Mouse (Mus musculus) cerebellum, adult 9-10 months (tissue): ENCODE data around the gene Abca14.

Source experiments
- DNase-seq: peaks from one replicate; pipeline ENCODE4 v3.0.0; 2022

Abca14 gene

DNA sequence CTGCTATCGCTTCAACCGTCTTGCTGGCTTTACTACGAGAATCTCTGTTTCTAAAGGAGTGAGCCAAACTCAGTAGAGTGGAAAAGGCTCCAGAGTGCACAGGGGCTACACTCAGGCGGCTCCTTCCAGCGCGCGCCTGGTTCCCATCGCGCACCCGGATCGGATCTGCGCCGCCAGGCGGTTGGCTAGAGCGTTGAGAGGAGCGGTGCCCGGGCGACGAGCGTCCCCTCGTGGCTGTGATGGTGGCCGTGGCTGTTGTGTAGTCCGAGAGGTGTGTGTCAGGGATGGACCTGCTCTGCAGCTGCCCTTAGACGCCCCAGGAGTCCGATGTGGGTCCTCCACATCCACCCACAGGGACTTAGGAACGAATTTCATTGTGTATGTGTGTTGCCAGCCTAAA lies at the start of gene Abca14:
Gene Abca14, plus strand, starts transcription at position 173 of the 400 bp plus-strand sequence.
- peak; percentile 77 for DNase-seq

DNA sequence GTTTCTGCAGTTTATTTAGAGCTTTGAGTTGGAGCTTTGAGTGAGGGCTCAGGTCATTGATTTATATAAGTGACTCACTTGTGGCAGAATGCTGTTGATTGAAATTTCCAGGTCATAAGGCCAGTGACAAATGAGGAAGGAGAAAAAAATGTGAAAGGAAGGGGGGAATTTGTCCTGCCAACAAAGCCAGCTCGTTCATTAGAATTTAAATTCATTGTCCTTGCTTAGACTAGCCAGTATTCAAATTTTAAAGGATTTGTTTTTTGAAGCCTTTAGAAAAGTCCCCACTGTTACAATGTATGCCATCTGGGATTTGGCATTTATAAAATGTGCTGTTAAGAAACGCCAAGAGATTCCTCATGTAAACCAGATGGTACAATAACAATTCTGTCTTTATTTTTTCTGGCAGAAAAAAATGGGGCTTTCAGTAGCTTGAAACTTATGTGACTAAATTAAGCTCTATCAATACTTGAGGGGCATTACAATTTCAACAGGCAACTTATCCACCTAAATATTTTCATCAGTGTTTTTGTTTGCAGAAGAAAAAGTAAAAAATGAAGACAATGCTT lies 46.8 kb upstream of the Abca14 start:
- peak; percentile 62 for DNase-seq

DNA sequence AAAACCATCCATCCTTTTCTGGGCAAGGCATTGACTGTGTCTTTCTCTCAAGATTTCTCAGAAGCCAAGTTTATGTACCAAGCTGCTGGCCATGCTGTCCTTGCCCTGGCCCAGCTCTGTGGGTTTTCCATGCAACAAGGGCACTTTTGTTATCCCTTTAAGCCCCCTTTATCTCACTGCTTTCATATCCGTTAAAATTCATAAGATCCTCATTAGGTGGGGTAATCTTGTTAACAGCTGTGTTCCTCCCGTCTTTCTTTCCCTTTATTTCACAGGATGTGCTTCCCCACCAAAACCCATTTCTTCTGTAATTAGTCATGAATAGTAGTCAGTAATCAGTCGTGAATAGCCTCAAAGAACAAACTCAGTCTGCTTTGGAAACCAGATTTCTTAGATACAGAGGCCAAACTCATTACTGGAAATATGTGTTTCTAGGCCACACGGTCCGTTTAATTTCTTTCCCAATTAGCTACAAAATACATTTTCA lies 46.1 kb upstream of the Abca14 start:
- no peak for DNase-seq

DNA sequence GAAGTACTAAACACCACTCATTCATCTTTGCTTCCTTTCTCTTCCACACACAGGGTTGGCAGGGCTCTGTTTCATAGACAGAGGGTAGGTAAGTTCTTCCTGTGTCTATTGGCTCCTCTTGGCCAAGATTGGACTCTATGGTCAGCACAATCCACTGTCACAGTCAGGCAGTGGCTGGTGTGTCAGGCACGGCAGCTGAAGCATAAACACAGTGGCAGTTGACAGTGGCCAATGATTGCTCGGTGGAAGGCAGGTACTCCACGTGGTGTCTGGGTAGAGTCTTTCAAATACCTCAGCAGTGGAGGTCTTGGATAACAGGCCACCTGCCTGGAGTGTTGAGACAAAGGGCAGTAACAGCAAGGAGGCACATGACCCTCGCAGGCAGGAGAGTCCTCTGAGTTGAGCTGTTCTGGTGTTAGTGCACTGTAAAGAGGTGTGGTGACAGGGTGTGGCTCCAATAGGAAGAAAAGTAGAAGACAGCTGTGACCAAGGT lies 45.6 kb upstream of the Abca14 start:
- no peak for DNase-seq

DNA sequence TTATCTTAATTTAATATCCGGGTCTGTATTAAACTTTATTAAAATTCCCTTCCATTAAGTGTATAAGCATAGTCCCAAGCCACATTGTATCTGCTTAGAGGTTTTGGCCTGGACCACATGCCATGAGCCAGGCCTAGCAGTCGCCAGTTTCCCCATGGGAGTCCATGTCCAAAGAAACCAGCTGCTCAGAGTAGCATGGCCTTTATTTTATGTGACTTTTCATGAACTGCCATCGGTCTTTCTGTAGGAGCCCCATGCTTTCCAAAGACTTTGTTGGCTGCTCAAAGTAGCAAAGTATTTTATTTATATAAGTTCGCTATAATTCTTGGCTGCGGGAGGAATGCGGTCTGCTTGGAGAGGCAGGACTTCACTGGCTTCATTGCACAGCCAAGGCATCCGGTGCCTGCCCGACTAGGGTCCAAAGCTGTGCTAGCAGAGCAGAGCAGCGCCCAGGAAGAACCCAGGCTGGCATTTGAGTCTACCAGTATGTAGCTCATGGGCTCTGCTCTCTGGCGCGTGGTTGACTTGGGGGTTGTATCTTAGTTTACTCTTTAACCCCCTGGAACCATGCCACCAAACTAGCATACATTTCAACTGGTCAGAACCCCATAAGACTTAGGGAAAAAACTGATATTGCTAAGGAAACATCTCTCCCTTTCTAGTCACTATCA lies 40.0 kb upstream of the Abca14 start:
- DNase-seq, result no peak

DNA sequence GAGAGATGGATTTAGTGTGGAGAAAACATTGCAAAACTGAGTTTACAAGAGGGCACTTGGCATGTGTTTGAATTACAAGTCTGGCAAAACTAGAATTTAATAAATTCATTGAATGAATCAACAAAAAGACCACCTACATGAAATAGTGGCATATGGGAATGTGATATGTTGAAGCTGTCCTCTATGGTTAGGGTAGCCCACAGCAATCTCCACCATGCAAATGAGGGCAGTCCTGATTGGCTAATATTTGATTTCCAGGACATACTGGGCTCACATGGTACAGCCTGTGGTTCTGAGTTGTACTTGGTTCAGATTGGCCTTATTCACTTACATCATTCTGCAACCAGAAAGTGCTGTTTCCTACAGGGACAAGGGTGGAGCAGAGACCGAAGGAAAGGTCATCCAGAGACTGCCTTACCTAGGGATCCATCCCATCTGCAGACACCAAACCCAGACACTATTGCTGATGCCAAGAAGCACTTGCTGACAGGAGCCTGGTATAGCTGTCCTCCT lies 31.5 kb upstream of the Abca14 start:
- DNase-seq, result no peak

DNA sequence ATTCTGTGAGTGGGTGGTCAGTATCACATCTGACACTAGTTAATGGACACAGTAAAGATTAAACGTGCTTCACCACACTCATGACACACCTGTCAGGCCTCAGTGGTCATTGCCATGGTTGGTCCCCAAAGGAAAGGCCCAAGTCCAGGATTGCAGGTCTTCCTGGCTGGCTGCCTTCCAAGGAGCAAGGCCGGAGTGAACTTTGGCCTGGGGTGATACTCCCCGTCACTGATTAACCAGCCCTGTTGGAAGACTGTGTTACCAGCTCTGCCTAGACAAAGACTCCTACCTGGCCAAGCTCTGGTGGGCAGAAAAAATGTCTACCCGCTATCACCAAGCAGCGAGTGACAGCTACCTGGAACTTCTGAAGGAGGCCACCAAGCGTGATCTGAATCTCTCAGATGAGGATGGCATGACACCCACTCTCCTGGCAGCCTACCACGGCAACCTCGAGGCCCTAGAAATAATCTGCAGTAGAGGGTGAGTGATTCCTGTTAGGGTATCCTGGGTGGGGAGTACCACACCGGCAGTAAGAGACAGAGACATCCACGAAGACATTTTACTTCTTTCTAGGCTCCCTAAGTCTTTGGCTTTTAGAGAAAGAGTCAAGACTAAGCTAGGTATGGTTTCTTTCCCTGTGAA lies 30.0 kb upstream of the Abca14 start, which contains the start of gene Anks4b:
Gene Anks4b, plus strand, starts transcription at position 256 of the 642 bp plus-strand sequence.
- no peak for DNase-seq

DNA sequence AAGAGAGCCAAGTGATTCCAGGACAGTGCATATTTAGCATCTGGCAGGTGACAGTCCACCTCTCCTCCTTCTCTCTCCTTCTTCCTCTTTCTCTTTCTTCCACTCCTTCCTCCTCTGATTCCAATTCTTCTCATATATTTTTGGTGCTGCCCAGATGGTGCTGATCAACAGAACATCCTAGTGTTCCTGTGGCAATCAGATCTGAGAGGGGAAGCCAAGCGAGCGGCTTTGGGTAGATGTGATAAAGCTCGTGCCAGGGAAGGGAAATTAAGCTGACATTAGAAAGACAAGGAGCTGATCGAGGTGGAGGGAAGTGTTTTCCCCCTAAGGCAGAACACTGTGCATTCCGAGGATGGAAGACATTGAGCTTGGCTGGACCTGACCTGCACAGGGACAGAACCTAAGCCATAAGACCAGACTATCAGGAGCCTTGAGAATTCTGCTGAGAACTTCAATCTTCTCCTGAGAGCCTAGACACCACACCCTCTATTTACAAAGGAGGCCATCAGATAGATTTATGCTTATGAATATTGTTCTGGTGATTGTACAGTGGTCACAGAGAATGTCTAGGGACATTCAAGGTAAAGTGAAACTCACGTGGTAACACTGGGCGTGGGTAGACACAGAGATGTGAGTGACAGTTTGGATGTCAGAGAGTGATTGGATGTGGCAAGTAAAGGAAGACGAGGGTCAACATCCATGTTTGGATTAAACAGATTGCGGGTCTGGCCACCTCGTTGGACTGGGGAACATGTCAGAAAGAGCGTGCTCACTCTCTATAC lies 28.8 kb upstream of the Abca14 start:
- DNase-seq, result no peak

DNA sequence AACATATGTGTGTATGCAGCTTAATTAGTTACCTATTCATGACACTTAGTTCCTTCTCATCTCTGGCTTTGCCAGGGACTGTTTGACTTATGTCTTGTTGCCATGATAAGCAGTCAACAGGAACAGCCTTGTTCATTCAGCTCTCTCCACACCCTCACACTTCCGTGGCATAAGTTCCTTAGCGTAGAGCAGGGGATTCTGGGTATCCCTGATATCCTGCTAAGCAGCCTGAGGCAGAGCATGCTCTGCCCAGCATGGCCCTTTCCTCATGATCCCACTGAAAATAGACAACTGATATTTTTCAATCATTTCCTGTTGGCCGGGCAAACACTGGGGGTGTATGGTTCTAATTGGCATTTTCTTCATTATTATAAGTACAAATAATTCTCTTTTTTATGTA lies 26.1 kb upstream of the Abca14 start:
- DNase-seq, result no peak

DNA sequence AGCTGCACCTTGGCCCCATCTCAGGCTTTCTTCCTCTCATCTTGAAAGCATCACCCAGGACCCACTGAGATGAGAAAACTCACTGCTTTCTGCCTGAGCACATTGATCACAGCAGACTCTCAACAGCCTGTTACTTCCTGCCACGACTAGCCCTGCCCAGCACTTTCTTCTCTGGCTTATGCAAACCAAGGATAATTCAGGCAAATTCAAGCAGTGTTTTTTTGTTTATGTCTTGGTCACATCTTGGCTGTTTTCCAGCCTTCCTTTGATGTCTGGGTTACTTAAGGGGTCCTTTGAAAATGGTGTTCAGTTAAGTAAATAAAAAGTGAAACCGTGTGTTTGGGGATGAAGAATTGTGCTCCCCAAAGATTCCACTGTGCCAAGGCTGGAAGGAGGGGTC lies 24.8 kb upstream of the Abca14 start:
- DNase-seq, result no peak

DNA sequence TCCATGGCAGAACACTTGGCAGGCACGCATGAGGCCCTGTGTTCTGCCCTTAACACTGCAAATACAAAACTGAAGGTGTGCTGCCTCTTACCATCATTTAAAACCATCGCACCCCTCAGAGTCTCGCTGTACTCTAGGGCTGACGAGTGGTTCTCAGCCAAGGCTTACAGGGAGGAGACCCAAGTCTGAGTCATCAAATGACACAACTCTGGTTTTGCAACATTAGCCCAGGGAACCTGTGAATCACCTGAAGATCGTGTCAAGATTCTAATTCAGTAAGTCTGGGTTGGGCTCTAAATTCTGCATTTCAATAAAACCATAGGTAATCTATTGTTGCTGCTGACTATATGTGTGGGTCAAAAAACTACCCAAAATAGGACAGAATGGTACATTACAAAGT lies 23.2 kb upstream of the Abca14 start:
- no peak for DNase-seq

DNA sequence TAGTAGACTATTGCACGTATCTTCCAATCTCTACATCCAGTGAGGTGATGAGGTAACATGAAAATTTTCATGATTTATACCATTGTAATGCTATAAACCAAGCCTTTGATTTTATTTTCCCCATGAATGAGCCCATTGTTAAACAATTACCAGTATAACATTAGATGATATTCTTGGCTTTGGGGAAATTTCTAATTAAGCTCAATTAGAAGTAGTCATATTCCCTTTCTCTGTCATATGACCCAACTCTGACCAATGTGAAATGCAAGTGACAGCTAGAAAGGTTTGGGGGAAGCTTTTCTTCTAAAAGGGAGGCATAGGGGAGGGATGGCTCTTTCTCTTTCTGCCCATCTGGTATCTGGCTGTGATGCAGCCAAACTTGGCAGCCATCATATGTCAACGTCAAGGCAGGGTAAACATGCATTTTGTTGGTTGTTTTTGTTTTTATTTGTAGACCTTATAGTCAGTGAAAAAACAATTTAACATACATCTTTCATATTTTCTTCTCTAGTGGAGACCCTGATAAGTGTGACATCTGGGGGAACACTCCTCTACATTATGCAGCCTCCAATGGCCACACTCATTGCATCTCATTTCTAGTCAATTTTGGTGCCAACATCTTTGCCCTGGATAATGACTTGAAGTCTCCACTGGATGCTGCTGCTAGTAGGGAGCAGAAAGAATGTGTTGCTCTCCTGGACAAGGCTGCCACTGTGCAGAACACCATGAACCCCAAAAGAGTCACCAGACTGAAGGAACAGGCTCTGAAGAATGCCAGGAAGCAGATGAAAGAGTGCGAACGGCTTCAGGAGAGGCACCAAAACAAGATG lies 22.1 kb upstream of the Abca14 start:
- DNase-seq, result no peak

DNA sequence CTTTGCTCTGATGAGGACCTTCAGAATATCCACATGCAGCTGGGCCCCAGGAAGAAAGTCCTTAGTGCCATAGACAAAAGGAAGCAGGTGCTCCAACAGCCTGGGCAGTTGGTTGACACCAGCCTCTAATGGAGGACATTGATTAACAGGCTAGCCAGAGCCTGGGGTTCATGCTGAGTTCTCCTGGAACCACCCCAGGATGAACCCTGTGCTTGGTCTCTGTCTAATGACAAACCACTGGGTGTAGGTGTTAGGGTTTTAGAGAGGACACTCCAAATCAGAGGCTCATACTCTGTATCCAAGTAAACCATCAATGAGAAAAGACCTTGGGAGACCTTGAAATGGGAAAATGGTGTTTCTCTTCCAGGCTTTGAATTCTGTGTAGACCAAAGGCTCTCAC lies 20.9 kb upstream of the Abca14 start:
- no peak for DNase-seq

DNA sequence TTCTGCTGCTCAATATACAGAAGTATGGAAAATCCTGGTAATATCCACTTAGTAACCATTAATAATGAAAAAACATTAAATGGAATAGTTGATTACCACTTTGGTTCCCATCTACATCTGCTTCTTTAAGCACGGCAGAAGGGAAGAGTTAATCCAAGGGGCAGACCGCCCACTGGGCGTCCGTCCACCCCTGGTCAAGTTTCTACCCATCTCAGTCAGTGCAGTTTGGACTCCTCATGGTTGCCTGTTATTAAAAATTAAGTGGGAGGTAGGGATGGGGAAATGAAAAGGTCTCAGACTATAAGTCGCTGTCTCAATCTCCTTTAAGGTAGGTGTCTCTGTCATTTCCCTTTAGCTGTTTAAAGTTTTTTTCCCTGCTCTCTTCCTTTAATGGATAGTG lies 14.8 kb upstream of the Abca14 start:
- no peak for DNase-seq

DNA sequence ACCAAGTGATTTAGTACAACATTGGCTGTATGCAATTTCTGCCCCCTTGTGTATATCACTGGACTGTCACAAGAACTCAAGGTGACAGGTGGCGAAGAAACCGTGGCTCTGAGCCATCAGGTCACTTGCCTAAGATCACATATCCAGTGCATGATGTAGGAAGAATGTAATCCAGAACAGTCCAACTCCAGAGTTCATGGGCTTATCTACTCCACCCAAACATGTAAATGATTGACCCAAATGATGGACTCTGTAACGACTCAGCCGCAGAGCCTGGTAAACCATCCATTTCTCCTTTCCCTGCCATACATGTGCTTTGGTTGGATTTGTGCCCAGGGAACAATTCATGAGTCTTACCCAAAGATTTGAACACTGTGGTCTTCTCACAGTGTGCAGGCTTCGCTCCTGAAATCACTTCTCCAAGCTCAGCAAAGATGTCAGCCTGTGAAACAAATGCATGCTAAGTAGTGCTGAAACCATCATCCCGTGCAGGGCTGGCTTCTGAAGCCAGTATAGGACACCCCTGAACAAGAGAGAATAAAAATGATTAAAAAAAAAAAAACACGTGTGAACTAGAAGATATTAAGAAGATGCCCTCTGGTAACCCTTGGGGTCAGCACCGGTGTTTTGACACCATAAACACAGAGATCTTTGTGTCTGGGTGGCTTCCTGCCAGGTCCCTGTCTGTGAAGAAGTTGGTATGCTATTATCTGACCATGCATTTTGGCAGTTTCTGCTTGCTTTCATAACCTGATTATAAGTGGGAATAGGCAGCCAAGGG lies 14.2 kb upstream of the Abca14 start:
- peak; percentile 49 for DNase-seq

DNA sequence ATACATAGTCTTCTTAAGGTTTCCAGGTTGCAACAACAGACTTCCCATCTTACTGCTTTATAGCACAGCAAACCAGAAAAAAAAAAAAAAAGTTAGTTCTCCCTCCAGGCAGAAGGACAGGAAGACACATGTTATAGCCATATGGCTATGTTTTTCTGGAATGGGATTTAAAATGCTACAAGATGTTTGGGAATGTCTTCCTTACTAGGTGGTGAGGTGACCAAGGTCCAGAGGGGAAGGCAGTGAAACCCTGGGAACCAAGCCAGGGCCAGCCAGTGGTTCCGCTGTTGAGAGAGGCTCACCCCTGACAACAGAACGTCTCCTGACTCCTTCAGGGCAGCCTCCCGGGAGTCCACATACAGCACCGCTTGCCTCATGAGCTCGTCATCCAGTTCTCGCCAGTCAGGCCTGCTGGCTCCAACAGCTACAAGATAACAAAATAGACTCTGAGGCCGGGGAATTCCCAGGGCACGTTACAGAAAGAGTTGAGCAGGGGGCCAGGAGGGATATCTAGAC lies 13.6 kb upstream of the Abca14 start:
- peak; percentile 53 for DNase-seq

DNA sequence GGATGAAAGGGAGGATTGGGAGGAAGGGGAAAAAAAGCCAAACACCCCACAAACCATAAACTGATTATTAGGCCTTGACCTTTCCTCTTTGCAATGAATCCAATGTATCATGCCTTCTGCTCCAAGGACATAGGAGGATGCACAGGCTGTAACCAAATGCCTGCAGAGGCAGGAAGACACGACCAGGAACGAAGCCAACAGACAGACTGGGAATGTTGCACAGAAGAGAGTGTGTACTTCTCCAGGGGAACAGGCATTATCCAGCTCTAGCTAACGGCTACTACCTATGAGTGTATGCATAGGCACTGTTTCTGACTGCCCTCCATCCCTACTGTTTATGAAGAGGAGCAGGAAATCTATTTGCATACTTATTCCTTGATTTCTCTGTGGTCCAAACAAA lies 11.6 kb upstream of the Abca14 start:
- DNase-seq, result no peak

DNA sequence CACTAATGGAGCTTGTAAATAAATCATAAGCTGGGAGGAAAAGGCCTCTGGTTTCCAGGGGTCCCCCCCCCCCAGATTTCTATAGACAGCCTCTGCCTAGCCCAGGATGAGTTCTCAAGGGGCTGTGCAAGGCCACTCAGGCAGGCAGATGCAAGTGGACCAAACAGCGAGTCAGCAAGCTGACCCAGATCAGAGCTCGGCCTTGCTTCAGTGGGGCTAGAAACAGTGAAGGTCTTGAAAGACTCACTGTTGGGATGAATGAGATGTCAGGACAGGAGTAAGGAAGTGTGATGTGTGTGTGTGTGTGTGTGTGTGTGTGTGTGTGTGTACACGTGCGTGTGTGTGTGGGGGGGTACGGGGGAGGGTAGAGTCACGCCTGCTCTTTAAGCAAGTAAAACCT lies 10.9 kb upstream of the Abca14 start:
- DNase-seq, result no peak

DNA sequence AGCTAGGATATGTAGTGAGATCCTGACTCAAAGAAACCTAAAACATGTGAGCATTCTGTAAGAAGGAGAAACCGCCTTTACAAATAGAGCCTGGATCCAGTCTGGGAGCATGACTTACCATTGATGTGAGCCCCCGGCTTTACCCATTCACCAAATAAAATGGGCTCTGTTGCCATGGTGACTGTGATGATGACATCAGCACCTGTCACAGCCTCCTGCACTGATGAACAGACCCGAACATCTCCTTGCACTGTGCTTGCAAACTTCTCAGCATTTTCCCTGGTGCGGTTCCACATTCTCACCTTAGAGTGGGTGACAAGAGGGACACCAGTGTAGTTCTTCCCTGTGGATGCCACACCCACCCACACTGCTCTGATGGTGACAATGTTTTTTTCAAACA lies 8.6 kb upstream of the Abca14 start:
- DNase-seq, result no peak

DNA sequence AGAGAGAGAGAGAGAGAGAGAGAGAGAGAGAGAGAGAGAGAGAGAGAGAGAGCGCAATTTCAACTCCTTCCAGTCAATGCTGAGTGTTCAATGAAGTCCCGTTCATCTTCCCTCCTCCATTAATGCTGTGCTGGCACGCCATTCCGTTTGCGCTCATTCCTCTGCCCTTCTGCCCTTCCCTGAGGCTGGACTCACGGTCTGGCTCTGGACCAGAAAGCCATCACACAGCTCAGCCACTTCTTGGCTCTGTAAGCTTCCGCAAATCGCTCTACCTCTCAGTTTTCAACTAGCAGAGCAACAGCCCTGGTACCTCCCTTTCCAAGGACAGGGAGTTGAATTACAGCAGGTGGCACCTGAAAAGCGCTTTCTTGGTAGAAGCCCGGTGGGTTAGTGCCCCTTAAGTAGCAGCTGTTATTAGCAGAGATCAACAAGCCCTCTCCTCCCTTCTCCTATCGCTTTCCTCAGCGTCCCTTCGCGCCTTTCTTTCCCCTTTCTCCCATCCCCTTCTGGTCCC lies 2.5 kb upstream of the Abca14 start:
- no peak for DNase-seq

DNA sequence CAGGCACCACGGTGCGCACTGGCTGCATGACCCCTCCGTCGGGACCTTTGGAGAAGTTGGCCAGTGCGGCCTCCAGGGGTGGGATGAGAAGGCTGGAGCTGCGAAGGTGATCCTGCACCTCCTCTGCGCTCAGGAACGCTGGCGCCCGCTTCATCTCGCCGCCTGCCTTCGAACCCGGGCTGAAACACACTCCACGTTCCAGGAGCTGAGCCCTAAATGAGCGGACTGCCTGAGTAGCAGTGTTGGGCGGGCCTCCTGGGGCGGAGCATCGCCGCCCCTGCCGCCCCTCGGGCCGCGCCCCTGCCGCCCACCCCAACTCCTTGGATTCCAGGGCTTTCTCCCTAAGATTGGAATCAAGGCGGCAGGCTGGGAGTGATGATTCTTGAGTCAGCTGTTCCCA lies 2.0 kb upstream of the Abca14 start, which contains the start of gene Crym:
Gene Crym, minus strand, starts transcription at position 341 of the 400 bp plus-strand sequence.
- DNase-seq, result no peak
